Mouse (Mus musculus): ENCODE data around the gene Nol3.

GRCm38 (mm10) chr8:105317941-105318340, 42.0 kb downstream of the Nol3 start:
- TF ChIP-seq CTCF (IDR thresholded peaks at IDR 0.05; ENCODE audit: control insufficient read depth, insufficient read depth, insufficient replicate concordance, low read depth, low read length), result no peak
- no peak for TF ChIP-seq POLR2A (IDR thresholded peaks at IDR 0.05; ENCODE audit: control insufficient read depth, low read depth, low read length)

Data from testis, adult 2 months (tissue).